Mouse (Mus musculus) cerebellum, adult 9-10 months (tissue): ENCODE measurements at regions not wholly inside any gene's neighbourhood (a gene's known extent, or its start where the extent isn't known, plus 50 kb on each side); places are given as distances from the start of the nearest gene placed in this dataset.

Source experiments
- DNase-seq: peaks from one replicate; pipeline ENCODE4 v3.0.0; 2022

DNA sequence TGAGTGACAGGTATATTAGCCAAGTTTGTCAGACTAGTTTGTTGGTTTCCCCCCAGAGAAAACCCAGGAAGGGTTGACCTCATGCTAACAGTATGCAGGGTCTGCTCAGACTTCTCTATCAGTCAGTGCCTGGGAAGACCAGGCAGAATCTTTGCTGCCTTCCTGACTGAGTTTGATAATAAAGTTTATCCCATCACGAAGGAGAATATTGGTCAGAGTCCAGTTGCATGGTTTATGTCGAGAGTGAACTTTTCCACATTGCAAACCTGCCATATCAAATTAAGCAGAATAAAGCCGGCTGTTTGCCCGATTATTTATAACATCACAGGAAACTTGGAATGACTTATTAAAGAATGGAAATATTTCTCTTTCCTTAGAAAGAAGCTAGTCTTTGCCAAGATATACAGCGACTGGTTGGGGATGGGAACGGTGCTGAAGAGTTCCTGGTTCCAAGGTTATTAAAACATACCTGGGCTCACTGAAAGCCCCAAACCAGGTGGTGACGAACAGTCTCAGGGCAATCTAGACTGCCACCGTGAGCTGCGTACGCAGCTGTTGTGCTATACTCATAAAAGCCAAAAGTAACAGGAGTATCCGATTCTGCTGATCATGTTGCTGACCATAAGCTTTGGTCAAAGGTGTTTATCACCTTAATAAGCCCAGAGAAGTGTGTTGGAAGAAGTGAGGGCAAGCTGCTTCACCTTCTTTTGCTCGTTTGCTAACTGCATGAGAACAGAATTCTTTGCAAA, 1536.7 kb upstream of the Flrt2 start:
- DNase-seq = no peak

DNA sequence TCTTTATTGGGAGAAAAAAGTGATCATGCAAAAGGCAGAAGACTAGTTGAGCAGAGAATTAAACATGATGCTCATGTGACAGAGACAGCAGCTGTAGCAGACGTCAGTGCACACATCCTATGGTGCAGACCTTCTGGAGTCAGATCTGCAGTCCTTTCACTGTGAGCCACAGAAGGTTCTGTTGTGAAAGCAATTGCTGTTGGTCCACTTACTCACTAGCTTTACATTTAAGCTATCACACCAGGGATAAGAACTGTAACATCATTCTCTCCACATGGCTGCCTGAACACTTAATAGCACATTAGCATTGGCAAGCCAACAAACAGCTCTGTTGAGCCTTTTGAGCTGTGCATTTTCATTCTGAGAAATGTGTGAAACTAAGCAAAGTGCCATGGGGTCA, 1509.7 kb upstream of the Flrt2 start:
- DNase-seq = no peak

DNA sequence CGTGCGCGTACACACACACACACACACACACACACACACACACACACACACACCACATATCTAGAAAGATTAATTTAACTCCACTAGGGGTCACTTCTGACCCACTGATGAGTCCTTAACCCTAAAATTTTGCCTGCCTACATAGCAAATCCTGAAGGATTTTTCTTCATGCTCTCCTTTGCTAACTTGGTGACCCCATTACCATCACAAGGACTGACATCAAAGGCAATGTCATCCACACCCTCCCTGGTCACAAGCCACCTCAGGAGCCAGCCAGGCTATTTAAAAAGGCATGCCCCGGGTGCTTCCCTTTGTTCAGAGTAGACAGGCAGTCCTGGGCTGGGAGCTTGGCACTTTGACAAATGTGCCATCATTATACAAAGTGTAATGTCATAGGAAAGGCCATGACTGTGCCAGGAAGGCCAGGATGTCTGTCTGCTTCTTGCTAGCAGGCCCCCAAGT, 1501.4 kb upstream of the Flrt2 start:
- no peak for DNase-seq

DNA sequence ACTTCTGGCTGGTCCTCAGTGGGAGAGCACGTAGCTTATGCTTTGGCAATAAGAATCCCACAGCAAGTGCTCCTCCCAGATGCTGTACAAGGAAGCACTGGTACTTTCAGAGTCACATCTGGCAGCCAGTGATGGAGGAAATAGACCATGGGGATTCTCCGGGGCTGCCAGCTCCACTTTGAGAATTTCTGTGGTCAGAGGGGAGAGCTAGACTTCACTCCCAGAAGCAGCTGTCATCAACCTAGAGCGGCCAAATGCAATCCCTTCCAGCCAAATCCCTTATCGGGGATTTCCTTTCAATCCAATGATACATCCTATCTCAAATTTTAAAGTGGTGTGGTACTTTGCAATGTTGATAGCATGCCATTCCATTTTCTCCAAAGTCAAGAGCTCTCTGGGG, 1474.1 kb upstream of the Flrt2 start:
- no peak for DNase-seq

DNA sequence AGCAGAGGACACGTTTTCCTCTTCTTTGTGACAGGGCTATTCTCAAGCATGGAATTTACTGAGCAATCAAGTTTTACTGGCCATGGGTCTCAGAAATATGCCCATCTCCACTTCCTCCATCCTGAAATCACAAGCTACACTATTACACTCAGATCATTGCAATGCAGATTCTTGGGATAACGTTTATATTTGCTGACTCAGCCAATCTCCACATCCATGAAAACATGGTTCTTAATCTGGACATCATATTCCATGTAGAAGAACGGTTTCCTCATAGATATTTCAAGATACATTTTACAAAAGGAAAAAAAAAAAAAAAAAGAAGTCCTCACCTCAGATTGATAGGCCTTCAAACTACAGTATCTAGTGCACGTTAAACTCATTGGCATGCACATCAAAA, 1462.1 kb upstream of the Flrt2 start:
- no peak for DNase-seq

DNA sequence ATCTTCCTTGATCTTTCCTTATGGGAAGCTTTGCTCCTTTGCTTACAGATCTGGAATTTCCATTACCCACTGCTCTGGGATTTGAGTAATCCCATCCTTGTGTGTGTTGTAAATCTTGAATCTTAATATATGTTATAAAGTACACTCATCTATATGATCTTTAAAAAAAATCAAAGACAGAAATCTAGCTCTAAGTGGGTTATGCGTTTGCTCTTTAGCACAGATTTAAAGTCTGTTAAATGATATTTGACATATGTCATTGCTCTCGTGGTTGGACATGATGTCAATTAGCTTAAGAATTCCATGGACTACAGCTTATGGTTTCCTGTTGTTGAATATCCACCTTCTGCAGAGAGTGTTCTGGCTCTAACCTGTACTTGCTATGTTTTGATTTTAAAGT, 1446.7 kb upstream of the Flrt2 start:
- no peak for DNase-seq

DNA sequence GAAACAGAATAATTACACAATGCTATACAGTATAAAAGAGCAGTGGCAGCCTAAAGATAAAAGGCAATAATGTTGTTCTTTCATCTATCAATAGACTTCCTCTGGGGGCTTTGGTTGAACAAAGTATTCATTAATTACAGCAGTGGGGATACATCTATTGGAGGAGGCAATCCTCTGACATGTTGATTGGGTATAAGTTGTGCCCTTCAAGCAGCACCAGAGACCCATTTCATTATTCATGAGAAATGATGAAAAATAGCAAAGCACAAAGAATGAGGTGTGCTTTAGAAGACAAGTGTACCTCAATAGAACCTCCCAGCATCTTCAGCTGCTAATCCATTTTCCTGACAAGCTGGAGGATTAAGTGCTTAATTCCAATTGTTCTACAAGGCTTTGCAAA, 1444.7 kb upstream of the Flrt2 start:
- DNase-seq = no peak

DNA sequence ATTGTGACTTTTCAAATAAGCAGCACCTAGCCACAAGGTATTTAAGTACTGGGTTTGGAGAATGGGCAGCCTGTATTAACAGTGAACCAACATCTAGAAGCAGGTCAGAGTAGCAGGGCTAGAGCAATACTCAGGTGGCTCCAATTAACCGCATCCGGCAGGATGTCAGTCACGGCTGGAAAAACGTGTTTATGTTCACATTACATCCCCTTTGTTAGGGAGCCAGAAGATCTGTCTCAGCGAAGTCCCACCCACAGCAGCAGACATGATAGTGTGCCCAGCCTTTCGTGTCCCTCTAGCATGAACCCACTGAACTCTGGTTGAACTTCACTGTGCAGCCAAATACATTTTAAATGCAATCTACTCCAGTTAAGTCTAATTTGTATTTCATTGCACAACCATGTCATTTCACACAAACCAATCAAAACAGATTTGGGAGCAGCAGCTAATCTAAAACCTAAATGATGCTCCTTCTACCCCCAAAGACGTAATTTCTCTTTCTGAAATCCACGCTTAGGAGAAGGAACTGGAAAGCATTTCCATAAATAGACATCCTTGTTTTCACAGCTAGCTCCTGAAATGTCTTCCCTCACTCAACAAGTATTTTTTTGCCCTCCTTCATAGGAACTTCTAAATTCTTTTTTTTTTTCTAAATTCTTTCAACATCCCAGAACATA, 1438.9 kb upstream of the Flrt2 start:
- DNase-seq = no peak

DNA sequence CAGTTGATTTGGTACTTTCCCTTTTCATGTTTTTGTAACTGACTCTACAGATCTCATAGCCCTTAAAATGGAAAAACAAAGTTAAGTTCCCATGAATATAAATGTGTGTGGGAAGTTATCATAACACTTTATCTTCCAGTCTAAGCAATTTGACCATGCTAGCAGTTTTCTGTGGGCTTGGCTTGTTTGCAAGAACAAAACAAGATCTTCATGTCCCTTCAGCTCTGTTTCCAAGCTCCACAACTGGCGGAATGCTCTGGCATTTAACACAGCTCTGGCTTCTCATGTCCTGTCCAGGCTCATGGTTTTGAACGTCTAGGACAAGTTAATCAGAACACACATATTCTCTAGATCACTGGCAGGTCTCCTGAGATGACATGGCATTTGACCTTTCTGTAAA, 1411.1 kb upstream of the Flrt2 start:
- no peak for DNase-seq

DNA sequence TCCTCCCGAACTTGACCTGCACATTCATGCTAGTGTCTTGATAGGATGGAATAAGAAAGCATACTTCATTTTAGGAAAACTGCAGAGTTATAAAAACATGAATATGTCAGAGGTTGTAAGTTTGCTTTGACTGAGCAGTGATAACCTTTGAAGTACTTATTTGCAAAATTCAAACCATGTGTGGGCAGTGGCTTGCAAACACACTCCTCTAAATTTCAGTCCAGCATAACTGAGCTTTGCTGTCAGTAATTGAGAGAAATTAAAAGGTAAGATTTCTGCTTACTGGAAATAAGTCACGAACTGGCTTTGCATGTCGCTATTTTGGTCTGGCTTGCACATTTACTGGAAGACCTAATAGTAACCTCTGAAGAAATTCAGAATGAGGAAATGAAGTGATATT, 1409.1 kb upstream of the Flrt2 start:
- no peak for DNase-seq

DNA sequence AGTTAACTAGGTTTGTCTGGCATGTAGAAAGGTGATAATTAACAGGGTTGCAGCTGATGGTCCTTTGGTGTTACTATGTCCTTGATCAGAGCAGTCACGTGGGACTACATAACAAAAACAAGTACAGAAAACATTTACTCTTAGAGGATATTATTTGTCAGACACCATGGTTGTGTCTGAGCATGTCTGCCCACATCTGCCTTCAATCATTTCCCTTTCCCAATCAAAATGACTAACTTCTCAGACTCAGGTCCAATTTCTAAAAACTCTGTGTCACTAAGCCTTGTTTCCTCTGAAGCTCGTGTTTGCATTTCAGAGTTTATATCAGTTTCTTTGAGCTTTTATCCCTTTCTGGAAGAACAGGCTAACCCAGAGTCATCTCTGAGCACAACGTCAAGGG, 1408.5 kb upstream of the Flrt2 start:
- DNase-seq = no peak

DNA sequence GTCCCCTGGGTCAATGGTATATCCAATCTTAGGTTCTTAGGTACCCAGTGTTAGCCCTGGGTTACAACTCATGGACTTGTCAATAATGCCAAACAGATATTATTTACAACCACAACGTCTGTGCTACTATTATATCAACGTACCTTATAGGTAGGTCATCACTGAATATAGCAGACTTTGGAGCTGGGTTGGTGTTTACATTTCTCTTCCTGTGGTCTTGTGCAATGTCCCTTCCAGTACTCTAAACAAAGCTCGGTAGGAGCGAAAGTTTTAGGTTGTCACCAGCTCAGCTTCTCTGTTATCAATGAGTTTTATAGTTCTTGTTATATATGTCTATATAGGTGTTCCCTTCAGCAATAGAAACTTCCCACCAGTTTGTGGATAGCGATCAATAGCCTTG, 1394.2 kb upstream of the Flrt2 start:
- no peak for DNase-seq

DNA sequence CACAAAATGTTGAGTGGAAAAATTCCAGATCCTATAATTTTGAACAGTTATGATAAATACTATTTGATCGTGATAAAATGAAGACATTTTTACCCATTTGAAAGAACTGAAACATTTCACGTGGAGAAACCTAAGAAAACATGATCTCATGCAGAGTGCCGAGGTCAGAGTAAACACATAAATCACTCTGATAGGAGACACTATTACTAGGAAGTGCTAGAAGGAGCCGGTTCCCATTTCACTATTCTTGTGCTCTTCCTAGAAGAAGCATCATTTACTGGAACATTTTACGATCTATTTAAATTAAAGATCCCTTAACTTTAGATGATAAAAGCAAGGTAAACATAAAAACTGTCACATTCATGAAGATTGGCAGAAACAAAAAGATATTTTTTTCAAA, 1359.7 kb upstream of the Flrt2 start:
- no peak for DNase-seq

DNA sequence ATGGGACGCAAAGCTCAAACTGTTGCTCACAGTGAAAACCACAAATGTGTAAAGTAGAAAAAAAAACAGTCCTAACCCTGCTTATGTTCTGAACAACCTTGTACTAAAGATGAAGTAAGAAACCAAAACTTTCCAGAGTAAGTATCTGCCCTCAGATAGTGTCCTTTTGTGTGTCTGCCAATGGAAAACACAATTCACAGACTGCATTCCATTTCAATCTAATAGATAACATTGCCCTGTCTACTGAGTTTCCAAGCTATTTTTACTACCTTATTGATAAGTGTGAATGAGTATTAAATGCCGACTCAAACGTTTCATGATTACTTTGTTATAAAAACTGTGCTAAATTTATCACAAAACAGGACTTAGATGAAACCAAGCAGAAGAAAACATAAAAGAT, 1357.4 kb upstream of the Flrt2 start:
- no peak for DNase-seq

DNA sequence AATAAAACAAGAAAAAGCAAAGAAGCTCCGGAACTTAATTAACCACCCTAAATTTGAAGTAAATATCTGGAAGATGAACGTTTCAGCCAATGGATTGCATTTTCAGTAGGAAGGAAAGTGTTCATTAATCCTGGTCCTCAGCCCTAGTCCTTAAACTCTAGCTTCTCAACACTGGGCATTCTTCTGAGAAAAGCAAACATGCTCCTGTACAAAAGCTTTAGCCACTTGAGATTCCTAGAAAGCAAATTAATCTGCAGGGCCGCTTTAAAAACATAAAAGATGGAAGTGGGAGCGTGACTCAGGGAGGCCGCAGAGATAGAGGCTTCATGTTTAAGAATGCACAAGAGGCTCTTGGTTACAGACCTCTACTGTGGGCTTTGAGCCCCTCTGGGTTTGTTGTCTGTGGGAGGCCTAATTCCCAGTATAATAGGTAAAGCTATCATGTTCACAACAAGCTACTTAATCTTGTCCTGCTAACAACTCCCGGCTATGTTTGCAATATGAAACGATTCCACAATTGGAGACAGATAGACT, 1342.3 kb upstream of the Flrt2 start:
- DNase-seq = no peak

DNA sequence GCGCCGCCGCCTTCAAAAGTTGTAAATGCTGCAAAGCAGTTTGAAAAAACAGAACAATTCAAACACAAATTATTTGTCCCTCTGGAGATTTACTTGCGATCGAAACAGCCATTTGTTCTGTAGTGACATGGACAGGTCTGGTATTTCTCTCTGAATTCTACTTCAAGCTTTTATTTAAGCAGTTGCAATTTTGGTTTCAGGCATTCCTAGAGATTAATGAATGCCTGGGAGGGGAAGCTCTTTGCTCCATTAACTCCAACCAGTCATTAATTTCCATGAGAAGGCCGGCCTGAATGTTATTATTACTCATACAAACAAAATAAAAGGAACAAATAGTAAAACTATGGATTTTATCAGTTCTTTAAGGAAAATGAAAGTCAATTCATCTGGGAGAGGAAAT, 1327.8 kb upstream of the Flrt2 start:
- no peak for DNase-seq

DNA sequence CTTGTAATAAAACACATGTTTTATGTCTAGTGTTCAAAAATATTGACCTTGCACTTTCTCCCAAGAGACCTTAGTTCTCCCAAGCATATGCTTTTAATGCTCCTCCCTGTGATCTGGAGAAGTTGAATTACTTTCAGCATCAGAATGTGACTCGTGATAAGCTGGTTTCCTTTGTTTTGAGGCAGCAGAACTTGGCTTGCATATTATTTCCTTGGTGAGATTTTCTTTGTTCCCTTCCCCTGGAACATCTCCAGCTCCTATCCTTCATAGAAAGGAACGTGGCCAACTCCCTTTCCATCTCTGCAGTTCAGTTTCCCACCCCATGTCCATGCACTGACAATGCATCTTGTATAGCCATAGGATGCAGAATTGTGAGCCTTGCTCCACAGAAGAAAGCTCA, 1292.0 kb upstream of the Flrt2 start:
- no peak for DNase-seq

DNA sequence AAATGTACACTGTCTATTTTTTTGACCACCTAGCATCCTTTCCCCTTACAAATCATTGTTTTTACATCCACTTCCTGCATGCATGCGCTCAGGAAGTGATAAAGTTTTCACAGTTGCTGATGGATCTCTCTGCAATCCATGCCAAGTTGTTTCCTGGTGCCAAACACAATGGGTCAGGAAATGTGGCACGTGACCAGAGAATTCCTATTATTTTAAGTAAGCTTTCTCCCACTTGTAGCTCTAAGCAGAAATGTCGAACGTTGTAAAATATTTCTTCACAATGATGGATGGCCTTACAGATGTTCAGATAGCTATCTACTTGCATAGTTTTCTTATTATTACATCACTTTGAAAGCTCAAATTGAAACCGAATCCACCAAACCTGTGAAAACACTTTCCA, 1271.1 kb upstream of the Flrt2 start:
- no peak for DNase-seq

DNA sequence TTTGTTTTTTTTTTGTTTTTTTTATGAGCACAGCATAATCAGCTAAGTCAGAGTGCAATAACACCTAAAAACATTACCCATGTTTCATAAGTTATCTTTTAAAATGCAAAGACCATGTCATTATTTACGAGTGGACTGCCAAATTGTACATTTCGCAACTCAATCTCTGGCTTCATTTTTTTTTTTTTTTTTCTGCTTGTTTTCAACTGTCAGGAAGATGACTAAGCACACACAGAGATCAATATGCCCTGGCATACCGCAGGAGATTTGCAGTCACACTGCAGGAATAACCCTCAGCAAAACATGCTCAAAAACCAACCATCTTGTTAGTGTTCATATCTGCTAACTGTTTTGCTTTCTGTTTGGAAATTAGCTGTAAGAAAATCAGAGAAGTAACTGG, 1270.3 kb upstream of the Flrt2 start:
- DNase-seq = no peak

DNA sequence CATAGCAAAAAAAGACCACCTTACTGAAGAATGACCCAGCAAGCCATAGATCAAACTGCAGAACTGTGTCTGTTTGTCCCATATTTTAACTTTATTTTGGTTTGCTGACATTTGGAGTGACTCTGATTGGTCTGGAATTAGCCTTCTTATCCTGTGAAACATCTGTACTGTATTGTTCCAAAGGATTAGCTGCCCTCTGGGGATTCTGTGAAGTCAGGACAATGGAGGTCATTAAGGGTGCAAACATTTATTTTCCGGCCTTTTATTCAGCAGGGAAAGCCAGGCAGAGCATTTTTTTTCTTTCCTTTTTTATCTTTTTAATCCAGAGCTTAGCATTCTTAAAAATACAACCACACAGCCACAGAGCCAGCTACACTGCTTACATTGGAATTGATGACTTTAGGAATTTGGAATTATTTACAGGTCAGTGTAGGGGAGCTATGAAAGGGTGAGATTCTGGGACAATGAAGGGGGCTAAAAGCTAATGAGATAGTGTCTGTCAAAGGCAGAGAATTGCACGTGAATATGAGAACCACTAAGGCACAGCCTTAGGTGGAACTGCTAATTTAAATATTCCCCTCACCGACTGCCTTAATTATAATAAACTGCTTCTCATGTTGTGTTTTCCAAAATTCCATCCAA, 1267.6 kb upstream of the Flrt2 start:
- no peak for DNase-seq

DNA sequence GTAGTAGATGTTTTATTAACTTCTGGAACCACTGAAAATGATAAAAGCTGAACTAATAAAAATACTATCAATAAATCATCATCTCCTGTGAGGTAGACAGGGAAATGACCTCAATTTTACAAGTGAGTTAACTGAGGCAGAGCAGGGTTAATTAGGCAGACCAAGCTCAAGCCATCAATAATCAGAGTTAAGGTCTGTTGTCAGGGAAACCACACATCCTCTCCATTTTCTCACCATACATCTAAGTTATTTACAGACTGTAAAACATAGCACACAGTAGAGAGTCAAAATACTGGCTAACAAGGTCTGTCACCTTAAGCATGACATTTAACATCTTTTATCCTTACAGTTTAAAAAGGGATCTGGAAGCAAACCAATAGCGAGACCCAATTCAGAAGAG, 1242.5 kb upstream of the Flrt2 start:
- DNase-seq = no peak

DNA sequence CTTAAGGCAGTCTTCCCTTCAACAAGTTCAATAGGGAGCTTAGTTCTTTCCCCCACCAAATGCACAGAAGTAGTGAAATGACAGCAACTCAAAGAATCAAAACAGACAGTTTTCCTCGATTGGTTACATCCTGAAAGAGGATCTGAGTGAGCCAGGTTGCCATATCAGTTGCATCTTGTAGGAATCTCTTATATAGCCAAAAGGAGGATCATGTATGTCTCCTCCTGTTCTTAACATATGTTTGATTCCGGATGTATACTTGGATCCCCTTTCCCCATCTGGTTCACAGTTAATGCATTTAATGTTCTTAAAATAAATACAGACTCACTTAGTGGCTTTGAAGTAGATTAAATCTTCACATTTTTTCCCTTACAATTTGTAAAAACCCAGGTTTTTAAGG, 1224.0 kb upstream of the Flrt2 start:
- DNase-seq = no peak

DNA sequence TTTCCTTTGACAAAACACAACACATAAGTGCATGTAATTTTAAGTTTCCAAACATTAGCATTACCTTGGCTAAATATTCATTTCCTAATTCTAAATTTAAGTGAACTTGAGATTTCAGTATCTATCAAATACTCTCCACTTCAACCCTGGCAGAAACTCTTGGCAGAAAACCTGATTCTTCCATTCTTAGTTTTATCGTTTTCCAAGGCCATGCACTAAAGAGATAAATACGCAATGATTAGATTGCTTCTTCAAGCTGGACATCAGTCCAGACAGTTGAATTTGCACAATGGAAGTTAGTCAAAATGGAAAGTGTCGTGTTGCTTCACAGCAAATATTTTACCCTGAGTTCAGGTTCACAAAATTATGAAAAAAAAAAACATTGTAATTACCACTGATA, 1223.4 kb upstream of the Flrt2 start:
- DNase-seq = no peak

DNA sequence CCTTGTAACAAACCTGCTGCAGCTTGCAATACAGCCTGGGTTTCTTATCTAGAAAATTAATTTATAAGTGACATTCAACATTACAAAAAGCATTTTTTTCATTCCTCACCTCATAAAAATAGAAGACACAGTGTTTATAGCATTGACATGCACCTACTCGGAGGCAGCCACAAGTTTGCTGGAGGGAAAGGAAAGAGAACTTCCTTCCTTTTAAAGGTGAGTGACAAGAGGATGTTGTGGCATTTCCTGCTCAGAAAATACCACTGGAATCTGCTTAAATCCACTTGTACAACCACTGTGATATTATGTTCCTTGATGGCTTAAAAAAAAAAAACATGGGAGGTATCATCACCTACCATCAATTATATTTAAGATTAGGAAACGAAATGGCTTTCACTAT, 1222.2 kb upstream of the Flrt2 start:
- no peak for DNase-seq
